Mouse (Mus musculus) embryonic facial prominence, embryonic 15.5 days (tissue): Measurements from ENCODE around the gene Add3. TPM values are rescaled to one million over a fixed set of nuclear protein-coding genes. Genes with fewer than 3 reads are reported as not detected.
A peak's percentile ranks its signal among the peaks of the same experiment; 100 is the strongest.

Source experiments
- ATAC-seq: fragments of 200-750 bp; cut with Nextera tagmentation; 2 replicates; pipeline ENCODE4 v1.8.0; 2017; ENCODE audit warnings: low read depth, moderate TSS enrichment; ENCODE audit not compliant: insufficient number of reproducible peaks, low FRiP score, low TSS enrichment
- H3K27ac ChIP-seq: fragments of 300-500 bp; sonication (generic); replicated peaks from 2 replicates; pipeline ENCODE4 v1.5.1; 2015; ENCODE audit warnings: mild to moderate bottlenecking, inconsistent platforms
- H3K27me3 ChIP-seq: fragments of 300-500 bp; sonication (generic); 2 replicates; pipeline ENCODE4 v1.6.1; 2015; ENCODE audit warnings: inconsistent platforms
- H3K36me3 ChIP-seq: fragments of 300-500 bp; sonication (generic); 2 replicates; pipeline ENCODE4 v1.6.1; 2015; ENCODE audit warnings: mild to moderate bottlenecking, inconsistent platforms
- H3K4me1 ChIP-seq: fragments of 300-500 bp; sonication (generic); 2 replicates; pipeline ENCODE4 v1.6.1; 2015; ENCODE audit warnings: inconsistent platforms
- H3K4me2 ChIP-seq: fragments of 300-500 bp; sonication (generic); replicated peaks from 2 replicates; pipeline ENCODE4 v1.6.1; 2015; ENCODE audit warnings: mild to moderate bottlenecking, inconsistent platforms
- H3K4me3 ChIP-seq: fragments of 300-500 bp; sonication (generic); replicated peaks from 2 replicates; pipeline ENCODE4 v1.5.1; 2015; ENCODE audit warnings: mild to moderate bottlenecking, inconsistent platforms
- H3K9ac ChIP-seq: fragments of 300-500 bp; sonication (generic); 2 replicates; pipeline ENCODE4 v1.6.1; 2015; ENCODE audit warnings: inconsistent platforms
- H3K9me3 ChIP-seq: fragments of 300-500 bp; sonication (generic); replicated peaks from 2 replicates; pipeline ENCODE4 v1.6.1; 2016; ENCODE audit warnings: inconsistent platforms
- WGBS: fragments of 180-500 bp; shearing (Covaris S2); methylation state at CpG from one replicate; pipeline ENCODE4 v1.1.7; 2015; 5-methylcytosine and 5-hydroxymethylcytosine counted together
- polyA plus RNA-seq: library from polyadenylated mRNA; unstranded; fragments of >200 nt; fragmentation: Nextera tagmentation; extraction: Ambion mirVana; gene quantifications from 2 replicates; pipeline ENCODE4 v1.2.1, GENCODE M21; 2015

Gene Add3
- polyA plus RNA-seq, 1 experiment from 2014 or later: 79.4 TPM

GRCm38 (mm10) chr19:53119255-53119795 lies 20.9 kb upstream of the Add3 start:
- WGBS: 76% methylated on average over 8 of the region's 8 CpGs
- H3K36me3 ChIP-seq: no peaks in the 10 kb centered on the region
- no peak overlapping the region for H3K4me3 ChIP-seq
- H3K9ac ChIP-seq: no peak overlapping the region
- no peaks in the 10 kb centered on the region for H3K9me3 ChIP-seq
- H3K4me1 ChIP-seq: no peaks in the 10 kb centered on the region
- ATAC-seq: no peak
- H3K27me3 ChIP-seq: no peaks in the 10 kb centered on the region
- no peak overlapping the region for H3K4me2 ChIP-seq
- H3K27ac ChIP-seq: no peak overlapping the region

- no peak overlapping the region for H3K4me2 ChIP-seq
- H3K27ac ChIP-seq: no peak overlapping the region
- H3K36me3 ChIP-seq: no peaks in the 10 kb centered on the region
- no peak overlapping the region for H3K9ac ChIP-seq
- no peak overlapping the region for H3K4me3 ChIP-seq
- H3K9me3 ChIP-seq: no peaks in the 10 kb centered on the region
- no peaks in the 10 kb centered on the region for H3K27me3 ChIP-seq
- ATAC-seq: no peak
- 32% methylated on average over 3 of the region's 3 CpGs for WGBS
- no peaks in the 10 kb centered on the region for H3K4me1 ChIP-seq
Measured at GRCm38 (mm10) chr19:53120483-53120882, 19.8 kb upstream of the Add3 start.

GRCm38 (mm10) chr19:53122641-53123241 lies 17.5 kb upstream of the Add3 start:
- no peaks in the 10 kb centered on the region for H3K27me3 ChIP-seq

GRCm38 (mm10) chr19:53123301-53123700 lies 16.9 kb upstream of the Add3 start:
- 29% methylated on average over 5 of the region's 5 CpGs for WGBS
- H3K27me3 ChIP-seq: no peaks in the 10 kb centered on the region
- H3K9ac ChIP-seq: no peak overlapping the region
- no peaks in the 10 kb centered on the region for H3K9me3 ChIP-seq
- H3K36me3 ChIP-seq: no peaks in the 10 kb centered on the region
- H3K4me2 ChIP-seq: no peak overlapping the region
- no peak overlapping the region for H3K27ac ChIP-seq
- H3K4me3 ChIP-seq: no peak overlapping the region
- H3K4me1 ChIP-seq: peaks cover 6% of the 10 kb centered on the region; the same call in 1 of the 2 replicates
- no peak for ATAC-seq

More at GRCm38 (mm10) chr19:53122641-53123241, 17.5 kb upstream of the Add3 start:
- Histone ChIP-seq H3K9me3 (no peaks in the 10 kb centered on the region), H3K27ac (no peak overlapping the region), H3K36me3 (no peaks in the 10 kb centered on the region), H3K4me3 (no peak overlapping the region), H3K4me2 (no peak overlapping the region), H3K9ac (no peak overlapping the region), H3K4me1 (0 out of 2 replicates have a peak, but pooled peaks cover under 1% of the 10 kb centered on the region)
- ATAC-seq: no peak
- 64% methylated on average over 6 of the region's 6 CpGs for WGBS

GRCm38 (mm10) chr19:53125679-53126078 lies 14.6 kb upstream of the Add3 start:
- no peaks in the 10 kb centered on the region for H3K9me3 ChIP-seq
- no peaks in the 10 kb centered on the region for H3K36me3 ChIP-seq
- peaks cover 8% of the 10 kb centered on the region; the same call in 1 of the 2 replicates for H3K4me1 ChIP-seq
- H3K4me3 ChIP-seq: no peak overlapping the region
- no peaks in the 10 kb centered on the region for H3K27me3 ChIP-seq
- WGBS: 70% methylated on average over 2 of the region's 2 CpGs
- no peak overlapping the region for H3K27ac ChIP-seq
- H3K4me2 ChIP-seq: no peak overlapping the region
- H3K9ac ChIP-seq: no peak overlapping the region
- no peak for ATAC-seq

GRCm38 (mm10) chr19:53126546-53126945 lies 13.7 kb upstream of the Add3 start:
- Histone ChIP-seq H3K27me3 (no peaks in the 10 kb centered on the region), H3K27ac (no peak overlapping the region), H3K4me3 (no peak overlapping the region), H3K4me2 (no peak overlapping the region), H3K36me3 (no peaks in the 10 kb centered on the region), H3K4me1 (peaks cover 8% of the 10 kb centered on the region; the same call in 1 of the 2 replicates), H3K9ac (no peak overlapping the region), H3K9me3 (no peaks in the 10 kb centered on the region)
- 86% methylated on average over 4 of the region's 4 CpGs for WGBS
- no peak for ATAC-seq

- ATAC-seq: no peak
- H3K4me3 ChIP-seq: no peak overlapping the region
- 52% methylated on average over 18 of the region's 18 CpGs for WGBS
- no peaks in the 10 kb centered on the region for H3K27me3 ChIP-seq
- H3K9me3 ChIP-seq: no peaks in the 10 kb centered on the region
- H3K4me2 ChIP-seq: no peak overlapping the region
- H3K36me3 ChIP-seq: no peaks in the 10 kb centered on the region
- no peak overlapping the region for H3K27ac ChIP-seq
- peaks cover 8% of the 10 kb centered on the region; the same call in 1 of the 2 replicates for H3K4me1 ChIP-seq
- H3K9ac ChIP-seq: no peak overlapping the region
Measured at GRCm38 (mm10) chr19:53127320-53128291, 12.6 kb upstream of the Add3 start.

- ATAC-seq: no peak
- H3K9me3 ChIP-seq: no peaks in the 10 kb centered on the region
- no peak overlapping the region for H3K9ac ChIP-seq
- H3K4me2 ChIP-seq: no peak overlapping the region
- H3K36me3 ChIP-seq: no peaks in the 10 kb centered on the region
- no peak overlapping the region for H3K27ac ChIP-seq
- 52% methylated on average over 13 of the region's 13 CpGs for WGBS
- H3K27me3 ChIP-seq: no peaks in the 10 kb centered on the region
- no peak overlapping the region for H3K4me3 ChIP-seq
- H3K4me1 ChIP-seq: peaks cover 11% of the 10 kb centered on the region; the same call in 1 of the 2 replicates
Measured at GRCm38 (mm10) chr19:53128494-53129337, 11.5 kb upstream of the Add3 start.

GRCm38 (mm10) chr19:53130399-53131175 lies 9.7 kb upstream of the Add3 start:
- no peaks in the 10 kb centered on the region for H3K36me3 ChIP-seq
- ATAC-seq: no peak
- no peak overlapping the region for H3K4me2 ChIP-seq
- peaks cover 11% of the 10 kb centered on the region; the same call in 1 of the 2 replicates for H3K4me1 ChIP-seq
- H3K27ac ChIP-seq: no peak overlapping the region
- no peak overlapping the region for H3K4me3 ChIP-seq
- no peaks in the 10 kb centered on the region for H3K9me3 ChIP-seq
- no peaks in the 10 kb centered on the region for H3K27me3 ChIP-seq
- no peak overlapping the region for H3K9ac ChIP-seq
- WGBS: 85% methylated on average over 16 of the region's 16 CpGs

- Histone ChIP-seq H3K4me1 (peaks cover 26% of the 10 kb centered on the region), H3K4me3 (no peak overlapping the region), H3K27ac (0 out of 2 replicates have a peak overlapping the region, but pooled peaks have one; percentile 28), H3K9me3 (no peaks in the 10 kb centered on the region), H3K9ac (no peak overlapping the region), H3K36me3 (no peaks in the 10 kb centered on the region), H3K27me3 (no peaks in the 10 kb centered on the region), H3K4me2 (no peak overlapping the region)
- WGBS: 82% methylated on average over 10 of the region's 10 CpGs
- ATAC-seq: no peak
Measured at GRCm38 (mm10) chr19:53132471-53132870, 7.8 kb upstream of the Add3 start.
